Mouse (Mus musculus) inflammation-experienced regulatory T-cells, adult 6 months (primary cell): Measurements from ENCODE around the gene Lbhd2. TPM values are rescaled to one million over a fixed set of nuclear protein-coding genes. Genes with fewer than 3 reads are reported as not detected.

Source experiments
- ATAC-seq: one replicate; pipeline ENCODE4 v1.8.0; 2017
- polyA plus RNA-seq, 3 experiments: library from polyadenylated mRNA; unstranded; fragments of 100-300 nt; shearing (Covaris generic); gene quantifications; one replicate each; pipeline ENCODE4 v1.2.1; 2017

Gene Lbhd2
- polyA plus RNA-seq, 3 experiments from 2014 or later: 3.5 TPM; not detected in 2

DNA sequence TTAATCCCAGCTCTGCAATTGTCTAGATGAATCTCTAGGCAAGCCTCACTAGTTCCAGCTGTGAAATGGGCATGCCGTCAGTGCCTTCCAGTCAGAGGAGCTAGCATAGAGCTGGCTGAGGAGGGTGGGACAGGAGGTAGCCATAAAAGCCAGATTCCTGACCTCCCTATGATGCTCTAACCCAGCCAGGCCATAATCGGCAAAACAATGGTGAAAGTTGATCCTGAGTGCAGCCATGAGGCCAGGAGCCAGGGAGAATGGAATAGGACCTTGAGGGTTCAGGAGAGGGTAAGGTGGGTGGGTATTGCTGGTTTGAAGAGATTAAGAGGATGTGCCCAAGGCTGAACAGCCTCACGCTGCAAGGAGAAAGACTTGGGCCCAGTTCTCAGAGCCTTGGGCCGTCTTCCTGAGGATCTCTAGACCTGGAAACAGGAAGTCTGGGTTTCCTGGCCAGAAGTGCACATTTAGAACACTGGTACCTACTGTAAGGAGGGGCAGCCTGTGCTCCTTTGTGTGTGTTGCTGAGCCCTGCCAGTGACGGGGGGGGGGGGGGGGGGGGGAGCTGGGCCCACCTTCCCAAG lies 26.2 kb downstream of the Lbhd2 start:
- no peak for ATAC-seq

DNA sequence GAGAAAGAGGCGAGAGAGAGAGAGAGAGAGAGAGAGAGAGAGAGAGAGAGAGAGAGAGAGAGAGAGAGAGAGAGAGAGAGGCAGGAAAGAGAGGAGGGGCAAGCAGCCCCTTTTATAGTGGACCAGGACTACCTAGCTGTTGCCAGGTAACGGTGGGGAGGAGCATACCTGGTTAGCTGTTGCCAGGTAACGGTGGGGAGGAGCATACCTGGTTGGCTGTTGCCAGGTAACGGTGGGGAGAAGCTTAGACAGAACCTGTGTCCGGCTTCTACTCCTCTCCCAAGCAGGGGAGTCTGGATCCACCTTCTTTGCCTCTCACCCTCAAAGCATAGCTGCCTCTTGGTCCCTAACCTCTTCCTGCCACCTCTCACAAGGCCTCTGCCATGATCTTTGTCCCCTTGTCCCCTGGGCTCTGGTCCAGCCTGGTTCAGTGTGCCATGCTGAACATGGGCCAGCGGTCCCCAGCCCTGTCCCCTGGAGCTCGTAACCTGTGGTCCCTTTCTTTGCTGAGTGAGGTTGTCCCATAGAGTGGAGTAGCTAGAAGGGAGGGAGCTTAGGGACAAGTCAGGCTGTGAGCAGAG lies 27.6 kb downstream of the Lbhd2 start:
- ATAC-seq: no peak

DNA sequence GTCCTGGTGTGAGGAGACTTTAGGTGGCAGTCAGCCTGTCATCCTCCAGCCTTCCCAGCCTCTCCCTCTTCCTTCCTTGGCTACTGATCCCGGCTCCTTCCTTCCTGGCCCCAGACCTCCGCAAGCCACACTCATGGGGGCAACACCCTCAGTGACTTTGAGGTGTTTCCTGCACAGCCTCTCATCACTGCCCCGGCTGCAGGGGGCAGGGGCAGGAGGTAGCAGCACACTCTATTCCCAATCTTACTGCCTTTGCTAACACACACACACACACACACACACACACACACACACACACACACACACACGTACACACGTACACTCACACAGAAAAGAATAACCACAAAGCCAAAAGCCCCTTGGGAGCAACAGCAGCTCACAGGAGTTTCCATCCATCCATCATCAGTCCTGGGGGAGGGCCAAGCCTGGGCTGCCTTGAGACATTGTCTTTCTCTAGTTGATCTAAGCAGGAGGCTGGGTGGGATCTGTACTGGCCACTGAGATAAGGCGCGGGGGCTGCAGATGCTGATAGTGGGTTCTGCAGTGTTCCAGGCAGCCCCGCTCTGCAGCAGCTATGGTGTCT lies 28.2 kb downstream of the Lbhd2 start:
- no peak for ATAC-seq

DNA sequence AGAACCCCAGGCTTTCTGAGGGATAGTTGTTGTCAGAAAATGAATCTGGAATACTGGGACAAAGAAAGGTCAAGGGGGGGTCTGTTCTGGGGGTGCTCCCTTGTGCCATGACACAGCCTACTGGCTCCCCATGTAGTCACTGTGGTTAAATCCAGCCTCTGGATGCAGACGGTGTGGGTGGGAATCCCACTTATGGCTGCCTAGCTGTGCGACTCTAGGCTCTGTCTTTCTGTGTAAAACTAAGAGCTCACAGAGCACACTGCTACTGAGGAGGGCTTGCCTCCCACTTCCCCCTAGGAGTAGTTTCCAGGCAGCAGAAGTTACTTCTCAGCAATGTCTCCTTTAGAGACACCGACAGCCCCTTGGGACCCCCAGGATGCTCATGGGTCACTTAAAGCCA lies 29.6 kb downstream of the Lbhd2 start:
- no peak for ATAC-seq

DNA sequence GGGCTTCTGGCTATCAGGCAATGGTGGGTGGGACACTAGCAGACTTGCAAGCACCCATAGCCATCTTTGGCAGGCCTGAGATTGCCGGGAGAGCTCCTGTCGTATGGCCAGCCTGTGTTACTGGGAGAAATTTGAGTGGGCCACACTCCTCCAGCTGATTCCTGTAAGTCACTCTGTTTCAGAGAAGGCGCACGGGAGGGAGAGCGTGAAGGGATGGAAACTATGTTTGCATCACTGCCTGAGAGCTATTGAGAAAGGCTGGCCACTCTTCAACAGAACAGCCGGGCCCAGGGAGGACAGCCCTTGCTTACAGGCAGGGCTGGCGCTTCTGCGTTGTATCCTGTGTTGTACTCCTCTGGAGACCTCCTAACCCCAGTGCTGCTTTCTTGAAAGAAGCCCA lies 30.0 kb downstream of the Lbhd2 start:
- ATAC-seq: no peak

DNA sequence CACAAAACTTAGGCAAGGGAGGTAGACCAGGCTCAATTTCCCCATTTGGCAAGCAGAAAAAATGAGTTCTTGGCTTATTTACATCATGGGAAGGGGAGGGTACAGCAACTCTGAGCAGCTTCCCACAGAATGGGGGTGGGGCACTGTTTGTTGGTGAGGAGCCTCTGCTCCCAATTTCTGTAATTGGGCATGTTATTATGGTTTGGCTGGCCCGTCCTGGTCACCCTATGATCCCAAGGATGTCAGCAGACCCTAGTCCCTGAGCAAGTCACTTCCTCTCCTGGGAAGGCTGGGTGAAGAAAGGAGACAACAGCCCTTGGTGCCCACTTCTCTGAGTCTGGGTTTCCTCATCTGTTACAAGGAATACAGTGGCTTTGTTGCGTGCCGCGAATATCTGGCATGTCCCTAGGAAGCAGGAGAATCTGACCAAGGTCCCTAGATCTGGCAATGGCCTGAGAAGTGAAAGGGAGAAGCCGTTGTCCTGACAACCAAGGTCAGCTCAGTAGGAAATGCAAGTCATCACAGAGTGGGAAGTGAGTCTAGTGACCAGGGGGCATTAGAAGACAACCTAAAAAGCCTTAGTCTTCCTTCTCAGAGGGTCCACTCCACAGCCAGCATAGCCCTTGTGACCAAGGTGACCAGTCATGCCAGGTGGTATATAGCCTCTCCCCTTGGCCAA lies 30.8 kb downstream of the Lbhd2 start:
- ATAC-seq: no peak

DNA sequence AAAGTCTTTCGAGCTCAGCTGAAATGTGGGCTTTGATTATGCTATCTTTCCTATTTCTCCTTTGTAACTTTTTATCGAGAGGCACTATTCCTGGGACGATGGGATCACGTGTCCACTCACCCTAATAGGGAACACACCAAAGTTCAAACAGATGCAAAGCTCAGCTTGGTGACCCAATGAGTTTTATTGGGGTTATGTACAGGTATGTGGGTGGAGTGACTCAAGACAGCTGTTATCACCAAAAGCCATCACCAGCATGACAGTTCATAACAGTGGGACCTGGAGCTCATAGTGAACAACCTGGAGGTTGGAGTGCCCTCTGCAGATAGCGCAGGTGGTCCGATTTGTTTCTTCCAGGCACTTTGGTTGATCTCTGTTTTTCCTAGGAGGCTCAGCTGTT lies 32.2 kb downstream of the Lbhd2 start:
- ATAC-seq: no peak

DNA sequence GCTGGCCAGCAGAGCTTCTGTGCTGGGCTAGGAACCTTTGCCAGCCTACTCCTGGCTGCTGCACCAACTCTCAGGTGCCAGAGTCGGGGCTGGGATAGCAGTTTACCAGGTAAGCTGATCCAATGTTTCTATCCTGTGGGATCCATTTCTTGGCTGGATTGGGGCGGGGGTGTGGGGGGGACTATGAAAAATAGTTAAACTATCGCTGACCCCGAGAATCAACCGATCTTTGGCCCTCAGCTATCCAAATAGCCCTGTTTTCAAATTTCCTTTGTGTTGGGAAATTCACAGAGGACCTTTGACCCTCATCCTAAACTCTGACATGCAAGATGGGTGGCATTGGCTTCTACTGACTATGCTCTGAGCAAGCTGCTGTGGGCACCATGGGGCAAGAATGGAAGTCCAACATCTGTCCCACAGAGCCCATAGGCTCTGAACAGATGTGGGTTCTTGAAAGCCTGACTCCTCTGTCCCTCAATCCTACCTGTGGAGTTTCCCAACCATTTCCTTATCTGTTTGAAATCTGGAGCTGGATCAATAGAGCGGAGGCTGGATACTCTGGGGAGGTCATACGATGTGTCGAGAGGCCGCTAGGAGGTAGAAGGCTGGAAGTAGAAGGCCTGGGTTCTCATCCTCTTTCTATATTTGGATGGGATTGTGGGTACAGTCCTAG lies 34.2 kb downstream of the Lbhd2 start:
- ATAC-seq: no peak

DNA sequence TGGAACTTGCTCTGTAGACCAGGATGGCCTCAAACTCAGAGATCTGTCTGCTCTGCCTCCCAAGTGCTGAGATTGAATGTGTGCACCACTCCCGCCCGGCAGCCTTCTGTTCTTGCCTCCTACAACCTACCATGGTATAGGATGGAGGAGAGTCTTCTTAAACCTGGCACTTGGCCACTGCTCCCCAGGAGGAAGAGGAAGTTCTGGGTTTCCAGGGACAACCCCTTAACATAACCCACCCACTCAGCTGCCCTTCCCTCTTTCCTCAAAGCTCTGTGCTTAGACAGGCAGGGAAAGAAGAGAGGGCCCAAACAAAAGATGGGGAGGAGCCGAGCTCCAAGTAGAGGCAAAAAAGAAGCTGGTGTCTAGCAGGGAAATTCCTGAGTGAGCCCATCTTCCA lies 34.9 kb downstream of the Lbhd2 start:
- ATAC-seq: no peak

DNA sequence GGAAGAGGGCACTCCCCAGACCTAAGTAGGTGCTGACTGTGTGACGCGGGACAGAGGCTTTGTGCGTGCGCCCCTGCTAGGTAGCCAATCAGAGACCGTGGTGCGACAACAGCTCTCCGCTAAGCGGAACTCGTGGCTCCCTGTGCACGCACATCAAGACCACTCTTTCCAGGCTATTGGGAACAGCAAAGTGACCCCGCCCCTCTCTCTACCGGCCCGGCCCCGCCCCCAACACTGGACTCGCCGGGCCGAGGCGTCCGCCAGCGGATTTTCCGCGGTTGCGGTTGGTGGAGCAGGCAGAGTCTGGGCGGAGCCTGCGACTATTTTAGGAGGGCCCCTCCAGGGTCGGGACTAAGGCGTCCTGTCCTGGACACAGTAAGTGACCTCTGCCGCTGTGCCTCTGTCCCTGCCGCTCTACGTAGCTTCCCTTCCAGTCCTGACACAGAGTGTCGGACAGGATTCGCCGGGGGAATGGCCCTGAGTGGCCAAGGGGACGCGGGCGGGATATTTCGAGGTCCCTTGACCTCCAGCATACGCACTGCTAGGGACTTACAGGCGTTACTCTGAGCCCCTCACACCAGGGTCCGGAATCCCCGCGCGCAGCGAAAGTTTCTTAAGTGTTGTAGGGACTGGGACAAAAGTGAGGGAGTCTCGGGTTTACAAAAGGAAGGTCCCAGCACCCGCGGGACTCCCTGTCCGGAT lies 35.9 kb downstream of the Lbhd2 start, which contains the start of gene Tnfaip2:
TSS of gene Tnfaip2 (plus strand) at position 161 of the 702 bp plus-strand sequence.
- no peak for ATAC-seq

DNA sequence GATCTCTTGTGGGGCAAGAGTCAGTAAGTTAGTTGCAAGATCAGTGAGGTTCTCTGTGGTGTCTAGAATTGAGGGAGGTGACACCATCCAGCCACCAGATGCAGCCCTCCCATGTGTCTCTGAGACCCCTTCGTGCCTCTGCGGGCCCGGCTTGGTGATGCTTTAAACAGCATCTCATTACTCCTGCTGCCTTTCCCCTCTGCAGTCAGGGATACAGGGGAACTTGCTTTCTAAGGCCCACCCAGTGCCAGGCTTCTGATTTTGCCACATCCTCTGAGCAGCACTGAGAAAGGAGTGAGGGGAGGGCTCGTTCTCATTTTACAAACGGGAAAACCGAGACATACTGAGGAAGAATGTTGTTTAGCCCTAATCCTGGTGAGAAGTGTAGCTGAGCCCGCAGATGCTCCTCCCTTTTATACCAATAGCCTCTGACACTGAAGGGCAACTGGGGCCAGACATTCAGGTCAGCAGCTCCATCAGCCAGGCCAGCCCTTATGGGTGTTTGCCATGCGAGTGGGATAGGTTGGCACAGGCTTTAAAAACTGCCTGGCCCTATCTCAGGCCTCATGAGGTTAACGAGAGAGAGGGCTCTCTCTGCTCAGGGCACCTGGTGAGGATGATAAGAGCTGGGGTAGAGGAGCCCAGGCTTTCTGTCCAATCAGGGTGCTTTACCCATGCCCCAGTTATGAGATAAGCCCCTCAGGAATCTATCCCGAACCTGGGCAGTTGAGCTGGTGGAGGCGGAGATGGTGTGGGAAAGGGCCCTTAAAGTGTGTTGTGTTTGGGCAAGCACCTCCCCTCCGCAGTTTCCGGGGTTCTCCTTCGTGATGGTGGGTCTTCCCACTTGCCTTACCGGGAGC lies 36.6 kb downstream of the Lbhd2 start:
- no peak for ATAC-seq

DNA sequence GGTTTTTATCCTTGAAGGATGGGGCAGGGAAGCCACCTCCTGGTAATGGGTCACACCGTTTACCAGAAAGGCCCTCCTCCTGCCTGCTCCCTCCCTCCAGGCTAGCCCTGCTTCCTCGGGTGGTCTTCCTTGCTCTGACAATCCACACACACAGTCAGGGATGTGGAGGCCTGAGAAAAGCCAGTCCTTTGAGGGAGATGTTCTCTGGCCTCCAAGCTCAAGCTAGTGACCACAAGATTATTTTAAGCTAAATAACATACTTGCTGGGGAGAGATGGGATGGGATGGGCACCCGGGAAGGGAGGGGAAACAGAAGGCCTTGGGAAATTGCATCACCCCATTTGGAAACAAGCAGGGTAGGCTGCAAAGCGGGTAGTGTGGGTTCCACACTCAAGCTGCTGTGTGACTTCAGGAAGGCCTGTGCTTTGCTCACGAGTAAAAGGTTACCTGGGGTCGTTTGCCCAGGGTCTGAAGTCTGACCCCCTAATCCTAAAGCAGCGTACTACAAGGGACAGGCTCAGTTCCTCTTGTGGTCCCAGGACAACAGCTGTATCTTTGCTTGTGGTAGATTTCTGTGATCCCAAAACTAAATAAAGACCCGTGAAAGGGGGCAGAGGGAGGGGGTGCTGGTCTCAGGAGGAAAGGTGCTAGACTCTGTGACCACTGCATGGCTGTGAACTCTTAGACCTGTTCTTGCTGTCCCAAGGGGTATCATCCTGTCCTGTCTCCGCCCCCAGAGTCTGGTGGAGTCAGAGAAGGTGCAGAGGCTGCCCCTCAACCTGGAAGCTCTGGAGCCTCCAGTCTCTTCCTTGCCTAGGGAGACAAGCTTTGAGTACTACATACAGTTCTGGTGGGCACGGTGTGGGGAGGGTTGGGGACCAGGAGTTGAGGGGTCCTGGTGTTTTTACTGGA lies 37.6 kb downstream of the Lbhd2 start:
- ATAC-seq: no peak

DNA sequence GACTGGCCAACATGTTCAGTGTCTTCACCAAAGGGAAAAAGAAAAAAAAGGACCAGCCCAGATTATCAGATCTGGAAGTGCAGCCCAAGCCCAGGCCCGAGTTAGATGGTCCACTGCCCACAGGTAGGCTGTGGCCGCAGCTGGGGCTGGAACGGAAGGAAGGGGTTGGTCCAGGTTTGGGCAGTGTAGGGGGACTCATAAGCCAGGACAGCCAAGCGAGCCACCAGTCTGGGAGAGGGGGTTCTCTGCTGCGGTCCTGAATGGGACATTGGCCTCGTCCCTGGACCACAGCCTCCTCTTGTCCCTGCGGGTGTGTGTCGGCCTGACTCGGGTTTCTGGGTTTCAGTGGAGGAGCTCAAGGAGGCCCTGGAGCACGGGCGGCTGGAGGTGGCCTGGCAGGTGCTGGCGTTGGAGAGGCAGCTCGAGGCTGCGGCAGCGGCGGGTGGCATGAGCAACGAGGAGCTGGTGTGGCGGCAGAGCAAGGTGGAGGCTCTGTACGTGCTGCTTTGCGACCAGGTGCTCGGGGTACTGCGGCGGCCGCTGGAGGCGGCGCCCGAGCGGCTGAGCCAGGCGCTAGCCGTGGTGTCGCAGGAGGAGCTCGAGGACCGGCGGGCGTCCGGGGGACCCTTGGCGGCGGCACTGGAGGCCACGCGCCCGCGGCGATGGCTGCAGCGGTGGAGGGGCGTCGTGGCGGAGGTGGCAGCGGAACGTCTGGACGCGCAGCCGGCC lies 38.7 kb downstream of the Lbhd2 start:
- ATAC-seq: no peak

DNA sequence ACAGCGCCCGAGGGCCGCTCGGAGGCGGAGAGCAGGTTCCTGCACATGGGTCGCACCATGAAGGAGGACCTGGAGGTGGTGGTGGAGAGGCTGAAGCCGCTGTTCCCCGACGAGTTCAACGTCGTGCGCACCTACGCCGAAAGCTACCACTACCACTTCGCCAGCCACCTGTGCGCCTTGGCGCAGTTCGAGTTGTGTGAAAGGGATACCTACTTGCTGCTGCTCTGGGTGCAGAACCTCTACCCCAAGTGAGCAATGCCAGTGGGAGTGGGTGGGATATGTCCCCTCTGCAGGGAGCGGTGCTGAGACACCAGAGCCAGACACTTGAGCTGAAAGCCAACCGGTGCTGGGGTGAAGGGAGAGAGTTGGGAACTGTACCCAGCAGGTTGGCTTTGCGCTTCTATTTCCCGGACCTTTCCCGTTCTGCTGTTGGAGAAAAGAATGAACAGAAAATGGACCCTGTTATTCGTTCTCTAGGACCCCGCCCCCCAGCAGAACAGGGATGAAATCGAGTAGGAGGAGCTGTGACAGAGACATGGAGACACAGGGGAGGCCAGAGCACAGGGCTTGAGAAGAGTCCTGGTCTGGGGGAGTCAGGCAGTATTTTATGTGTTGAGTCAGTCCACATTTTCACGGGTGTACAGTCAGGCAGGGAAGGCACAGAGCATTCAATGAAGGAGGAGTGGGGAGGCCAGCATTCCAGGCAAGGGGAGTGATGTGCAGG lies 39.4 kb downstream of the Lbhd2 start:
- no peak for ATAC-seq

DNA sequence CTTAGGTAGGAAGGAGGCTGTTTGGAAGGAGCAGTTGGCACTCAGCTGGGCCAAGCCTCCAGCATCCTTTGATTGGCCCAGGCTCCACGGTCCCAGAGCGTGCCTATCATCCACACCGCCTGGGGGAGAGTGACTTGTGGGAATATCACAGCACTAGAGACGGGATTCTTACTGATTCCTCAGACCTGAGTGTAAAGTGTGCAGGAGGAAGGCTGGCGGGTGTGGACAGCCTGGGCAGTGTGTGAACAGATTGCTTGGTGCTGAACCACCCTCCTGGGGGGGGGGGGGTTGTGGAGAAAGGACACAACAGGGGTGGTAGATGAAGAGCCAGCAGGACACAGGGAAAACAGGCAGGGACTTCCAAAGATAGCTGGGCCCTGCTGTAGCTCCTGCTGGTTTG lies 40.1 kb downstream of the Lbhd2 start:
- ATAC-seq: no peak

DNA sequence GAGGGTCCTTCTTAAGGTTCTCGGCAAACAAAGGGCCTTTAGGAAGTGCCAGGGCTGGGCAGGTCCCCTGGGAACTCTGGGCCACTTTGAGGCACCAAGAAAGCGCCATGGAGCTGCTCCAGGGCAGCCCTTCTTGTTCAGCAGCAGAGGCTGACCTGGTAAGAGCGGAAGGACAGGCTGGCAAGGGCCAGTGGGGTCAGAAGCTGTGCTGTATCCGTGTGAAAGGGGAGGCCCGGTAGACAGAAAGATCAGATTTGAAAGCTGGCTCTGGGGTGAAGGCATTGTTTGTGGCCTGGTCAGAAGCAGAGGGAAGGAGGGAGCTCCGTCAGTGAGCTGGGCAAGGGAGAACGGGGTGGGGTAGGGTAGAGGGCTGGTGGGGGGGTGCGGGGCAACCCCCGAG lies 40.7 kb downstream of the Lbhd2 start:
- ATAC-seq: no peak

DNA sequence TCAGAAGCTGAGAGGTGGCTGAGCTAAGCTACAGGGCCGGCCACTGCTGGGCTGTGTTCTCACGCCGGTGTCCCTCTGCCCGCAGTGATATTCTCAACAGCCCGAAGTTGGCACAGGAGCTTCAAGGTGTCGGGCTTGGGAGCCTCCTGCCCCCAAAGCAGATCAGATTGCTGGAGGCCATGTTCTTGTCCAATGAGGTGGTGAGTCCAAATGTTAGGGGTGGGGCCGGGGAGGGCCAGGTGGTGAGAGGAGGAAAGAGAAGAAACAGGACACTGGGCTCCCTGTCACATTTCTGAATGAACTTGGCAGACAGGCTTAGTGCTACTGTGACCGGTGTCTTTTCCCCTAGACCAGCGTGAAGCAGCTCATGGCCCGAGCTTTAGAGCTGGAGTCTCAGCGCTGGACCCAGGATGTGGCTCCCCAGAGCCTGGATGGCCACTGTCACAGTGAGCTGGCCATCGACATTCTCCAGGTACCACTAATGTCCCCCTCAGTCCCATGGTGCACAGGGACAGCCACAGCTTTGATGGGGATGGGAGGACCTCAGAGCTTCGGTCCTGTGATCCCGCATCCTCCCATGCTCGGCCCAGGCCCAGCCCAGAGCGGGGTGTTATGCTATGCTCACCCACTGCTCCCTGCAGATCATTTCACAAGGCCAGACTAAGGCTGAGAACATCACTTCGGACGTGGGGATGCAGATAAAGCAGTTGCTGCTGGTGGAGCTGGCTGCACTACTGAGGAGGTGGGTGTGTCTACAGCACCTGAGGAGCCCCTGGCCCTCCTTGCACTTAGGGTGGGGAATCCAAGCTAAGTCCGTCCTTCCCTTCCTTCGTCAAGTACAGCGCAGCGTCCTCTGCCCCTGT lies 41.5 kb downstream of the Lbhd2 start:
- ATAC-seq: no peak
